Mouse (Mus musculus) limb, embryonic 14.5 days (tissue): ENCODE results near the gene Trem3. TPM values are rescaled to one million over a fixed set of nuclear protein-coding genes. Genes with fewer than 3 reads are reported as not detected.
A peak's percentile ranks its signal among the peaks of the same experiment; 100 is the strongest.

Experiments used
- ATAC-seq: fragments of 200-750 bp; cut with Nextera tagmentation; 2 replicates; pipeline ENCODE4 v1.8.0; 2017; ENCODE audit warnings: low read depth, moderate number of reproducible peaks, moderate TSS enrichment; ENCODE audit not compliant: low FRiP score
- DNase-seq: peaks from one replicate; pipeline ENCODE4 v3.0.0-alpha.2; 2015; ENCODE audit warnings: low spot score
- H3K27ac ChIP-seq: fragments of 300-500 bp; sonication (generic); replicated peaks from 2 replicates; pipeline ENCODE4 v1.5.1; 2014; ENCODE audit warnings: low read depth, mild to moderate bottlenecking, low read length, moderate library complexity, mixed read lengths
- H3K27me3 ChIP-seq: fragments of 300-500 bp; sonication (generic); 2 replicates; pipeline ENCODE4 v1.6.1; 2014; ENCODE audit warnings: low read length, mixed read lengths; ENCODE audit not compliant: control insufficient read depth, insufficient read depth
- H3K36me3 ChIP-seq: fragments of 300-500 bp; sonication (generic); 2 replicates; pipeline ENCODE4 v1.6.1; 2014; ENCODE audit warnings: mild to moderate bottlenecking, low read length, moderate library complexity, mixed read lengths; ENCODE audit not compliant: control insufficient read depth, insufficient read depth
- H3K4me1 ChIP-seq: fragments of 300-500 bp; sonication (generic); 2 replicates; pipeline ENCODE4 v1.6.1; 2014; ENCODE audit warnings: antibody characterized with exemption, low read length, mixed read lengths; ENCODE audit not compliant: control insufficient read depth, insufficient read depth
- H3K4me2 ChIP-seq: fragments of 300-500 bp; sonication (generic); replicated peaks from 2 replicates; pipeline ENCODE4 v1.6.1; 2014; ENCODE audit warnings: low read depth, mild to moderate bottlenecking, low read length, moderate library complexity; ENCODE audit not compliant: severe bottlenecking
- H3K4me3 ChIP-seq: fragments of 300-500 bp; sonication (generic); replicated peaks from 2 replicates; pipeline ENCODE4 v1.5.1; 2014; ENCODE audit warnings: low read length
- H3K9ac ChIP-seq: fragments of 300-500 bp; sonication (generic); 2 replicates; pipeline ENCODE4 v1.6.1; 2014; ENCODE audit warnings: mild to moderate bottlenecking, low read depth, low read length, moderate library complexity; ENCODE audit not compliant: severe bottlenecking
- H3K9me3 ChIP-seq: fragments of 300-500 bp; sonication (generic); 2 replicates; pipeline ENCODE4 v1.6.1; 2016; ENCODE audit warnings: low read length; ENCODE audit not compliant: control insufficient read depth
- POLR2A ChIP-seq: fragments of 200-500 bp; IDR thresholded peaks from 2 replicates; pipeline ENCODE4 v1.8.0; 2012; ENCODE audit warnings: inconsistent platforms, mild to moderate bottlenecking, moderate library complexity, borderline replicate concordance; ENCODE audit not compliant: insufficient read depth, insufficient read length; ENCODE audit errors: extremely low read depth
- WGBS: fragments of 180-500 bp; shearing (Covaris S2); extraction: QIAGEN DNeasy Blood & Tissue Kit; methylation state at CpG from one replicate; pipeline ENCODE4 v1.1.7; 2014; 5-methylcytosine and 5-hydroxymethylcytosine counted together
- polyA plus RNA-seq, 2 experiments: library from polyadenylated mRNA; depleted of rRNA in 1 of 2; stranded (reverse) in 1 of 2; unstranded in 1 of 2; fragments of >200 nt; fragmentation: Nextera tagmentation in 1 of 2; extraction: Ambion mirVana in 1 of 2; gene quantifications; 2 replicates each; pipeline versions ENCODE4 v1.2.1 to v1.2.3; 2012 to 2014

Gene Trem3
- polyA plus RNA-seq, 2 experiments = not detected

- H3K4me1 ChIP-seq = no peaks in the 10 kb centered on the region
- H3K9me3 ChIP-seq = no peaks in the 10 kb centered on the region
- H3K27me3 ChIP-seq = no peaks in the 10 kb centered on the region
- no peak overlapping the region for H3K9ac ChIP-seq
- H3K4me2 ChIP-seq = no peak overlapping the region
- no peak overlapping the region for H3K27ac ChIP-seq
- no peak for ATAC-seq
- 90% methylated on average over 7 of the region's 7 CpGs for WGBS
- no peaks in the 10 kb centered on the region for H3K36me3 ChIP-seq
- TF ChIP-seq POLR2A = no peak
- no peak for DNase-seq
- no peak overlapping the region for H3K4me3 ChIP-seq
Measured at GRCm38 (mm10) chr17:48230680-48231079, 16.9 kb upstream of the Trem3 start.

- no peak for ATAC-seq
- no peak for TF ChIP-seq POLR2A
- no peak within 1 kb of the TSS for H3K4me3 ChIP-seq
- H3K4me1 ChIP-seq = no peaks in the 10 kb centered on the region
- H3K27ac ChIP-seq = no peak within 1 kb of the TSS
- no peaks in the 10 kb centered on the region for H3K27me3 ChIP-seq
- no peaks in the 10 kb centered on the region for H3K9me3 ChIP-seq
- H3K4me2 ChIP-seq = no peak within 1 kb of the TSS
- 77% methylated on average over 6 of the region's 6 CpGs for WGBS
- DNase-seq = no peak
- no peaks in the 10 kb centered on the region for H3K36me3 ChIP-seq
- H3K9ac ChIP-seq = no peak within 1 kb of the TSS
Measured at GRCm38 (mm10) chr17:48232518-48232917, 15.1 kb upstream of the Trem3 start, which contains the start of gene Trem1. Trem1 (plus strand) TSS chr17:48232768.

GRCm38 (mm10) chr17:48233789-48234188, 13.8 kb upstream of the Trem3 start:
- Histone ChIP-seq H3K4me1 (no peaks in the 10 kb centered on the region), H3K27ac (no peak overlapping the region), H3K4me3 (no peak overlapping the region), H3K36me3 (no peaks in the 10 kb centered on the region), H3K9me3 (no peaks in the 10 kb centered on the region; the same call in 1 of the 2 replicates), H3K4me2 (no peak overlapping the region), H3K9ac (no peak overlapping the region), H3K27me3 (no peaks in the 10 kb centered on the region)
- DNase-seq = no peak
- TF ChIP-seq POLR2A = no peak
- WGBS = 90% methylated on average over 4 of the region's 4 CpGs
- ATAC-seq = no peak

GRCm38 (mm10) chr17:48234550-48234949, 13.0 kb upstream of the Trem3 start:
- Histone ChIP-seq H3K27ac (no peak overlapping the region), H3K36me3 (no peaks in the 10 kb centered on the region), H3K9me3 (no peaks in the 10 kb centered on the region; the same call in 1 of the 2 replicates), H3K4me1 (no peaks in the 10 kb centered on the region), H3K27me3 (no peaks in the 10 kb centered on the region), H3K9ac (no peak overlapping the region), H3K4me2 (no peak overlapping the region), H3K4me3 (no peak overlapping the region)
- DNase-seq (no peak), ATAC-seq (no peak)
- no peak for TF ChIP-seq POLR2A
- 64% methylated on average over 5 of the region's 5 CpGs for WGBS

GRCm38 (mm10) chr17:48235773-48236370, 11.7 kb upstream of the Trem3 start:
- Histone ChIP-seq H3K4me2 (no peak overlapping the region), H3K27ac (no peak overlapping the region), H3K9me3 (no peaks in the 10 kb centered on the region; the same call in 1 of the 2 replicates), H3K27me3 (no peaks in the 10 kb centered on the region), H3K36me3 (no peaks in the 10 kb centered on the region), H3K9ac (no peak overlapping the region), H3K4me3 (no peak overlapping the region), H3K4me1 (no peaks in the 10 kb centered on the region)
- 37% methylated on average over 4 of the region's 4 CpGs for whole genome bisulfite sequencing
- TF ChIP-seq POLR2A = no peak
- peak; percentile 62; the same call in 1 of the 2 replicates for ATAC-seq
- peak; percentile 8 for DNase-seq

GRCm38 (mm10) chr17:48237621-48238020, 10.0 kb upstream of the Trem3 start:
- H3K9ac ChIP-seq = no peak overlapping the region
- no peak for TF ChIP-seq POLR2A
- ATAC-seq (no peak), DNase-seq (no peak)
- H3K4me1 ChIP-seq = no peaks in the 10 kb centered on the region
- H3K27me3 ChIP-seq = no peaks in the 10 kb centered on the region
- no peaks in the 10 kb centered on the region; the same call in 1 of the 2 replicates for H3K9me3 ChIP-seq
- no peak overlapping the region for H3K4me2 ChIP-seq
- no peak overlapping the region for H3K4me3 ChIP-seq
- WGBS = 92% methylated on average over 8 of the region's 8 CpGs
- no peaks in the 10 kb centered on the region for H3K36me3 ChIP-seq
- H3K27ac ChIP-seq = no peak overlapping the region
